Mouse (Mus musculus): Measurements from ENCODE around the gene Olfr1002.
"Not testable (repeated sequence)": the region's sequence is repeated elsewhere in the genome, so short reads cannot be mapped to it uniquely, and the experiment has no call there.

Olfr1002 gene

DNA sequence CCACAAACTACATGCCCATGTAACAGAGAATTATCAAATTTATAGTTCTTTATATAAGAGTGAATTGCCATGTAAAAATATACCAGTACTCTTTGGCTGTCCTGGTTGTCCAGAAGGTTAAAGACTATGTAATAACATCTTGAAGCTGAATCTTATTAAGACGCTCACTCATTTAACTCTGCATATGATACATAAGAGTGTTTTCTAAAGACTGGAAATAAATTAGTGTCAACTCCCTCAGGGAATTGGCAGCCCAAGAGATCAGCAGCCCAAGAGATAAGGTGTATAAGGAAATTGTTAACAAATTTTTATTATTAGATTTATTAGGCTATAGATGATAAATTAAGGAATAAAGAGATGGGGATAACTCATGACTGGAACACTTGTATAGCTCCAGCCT is at the start of gene Olfr1002:
Gene Olfr1002 (minus strand): TSS at position 101 of the 400 bp plus-strand sequence.
- DNase-seq (ENCODE audit: low spot score in 2 of 2) = no peak

DNA sequence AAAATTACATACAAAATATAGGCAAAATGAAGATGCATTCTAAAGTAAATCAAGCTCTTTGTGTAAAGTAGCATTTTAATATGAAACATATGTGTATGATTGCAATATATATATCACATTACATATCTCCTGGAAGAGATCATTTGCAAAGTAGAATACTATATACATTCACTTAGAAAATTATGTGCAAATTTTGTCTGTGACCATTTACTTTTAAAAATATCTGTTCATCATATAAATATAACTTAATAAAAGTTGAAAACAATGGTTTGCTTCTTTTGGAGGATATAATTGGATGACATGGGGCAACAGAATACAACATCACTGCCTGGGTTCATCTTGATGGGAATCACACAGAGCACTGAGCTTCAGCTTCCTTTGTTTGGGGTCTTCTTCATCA is 38.6 kb upstream of the Olfr1002 start, which contains the start of gene Olfr1008:
Gene Olfr1008 (plus strand): TSS at position 301 of the 400 bp plus-strand sequence.
- no peak for DNase-seq (ENCODE audit: low spot score in 2 of 2)

DNA sequence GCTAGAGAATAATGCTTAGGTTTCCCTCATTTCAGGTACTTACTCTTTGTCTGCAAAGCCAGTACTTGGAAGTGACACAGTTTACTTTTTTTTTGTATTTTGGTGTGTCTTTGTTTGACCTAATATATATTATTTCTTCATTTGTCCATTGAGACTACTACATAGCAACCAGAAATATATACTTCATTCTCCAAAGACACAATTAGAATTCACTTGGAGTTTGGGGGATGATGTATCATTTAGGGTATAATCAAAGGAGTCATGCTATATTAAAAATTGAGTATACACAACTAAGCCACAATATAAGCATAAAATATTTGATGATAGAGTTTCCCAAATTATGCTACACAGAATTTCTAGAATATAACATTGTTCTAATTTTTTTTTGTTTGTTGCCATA is 28.2 kb upstream of the Olfr1002 start, which contains the start of gene Olfr1006:
Gene Olfr1006 (minus strand): TSS at position 101 of the 400 bp plus-strand sequence.
- DNase-seq (ENCODE audit: low spot score in 2 of 2) = no peak

DNA sequence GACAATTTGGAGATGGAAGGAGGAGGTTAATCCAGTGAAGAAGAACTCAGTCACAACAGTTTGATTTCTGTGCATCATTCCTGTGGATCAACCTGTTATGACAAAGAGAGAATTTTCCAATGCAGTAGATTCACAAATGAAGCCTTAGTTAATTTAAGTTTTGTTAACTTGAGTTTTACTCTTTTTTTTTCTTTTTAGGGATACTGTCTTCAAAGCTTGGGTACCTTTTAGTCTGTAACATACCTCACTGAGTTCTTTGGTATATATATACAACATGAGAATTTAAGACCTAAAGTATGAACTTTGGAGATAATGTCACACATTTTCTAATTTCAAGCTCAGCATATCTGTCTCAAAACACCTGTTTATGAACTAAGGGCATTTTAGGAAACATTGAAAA is 13.9 kb upstream of the Olfr1002 start, which contains the start of gene Olfr154:
Gene Olfr154 (minus strand): TSS at position 101 of the 400 bp plus-strand sequence.
- not testable (repeated sequence) for DNase-seq (ENCODE audit: low spot score in 2 of 2)

DNA sequence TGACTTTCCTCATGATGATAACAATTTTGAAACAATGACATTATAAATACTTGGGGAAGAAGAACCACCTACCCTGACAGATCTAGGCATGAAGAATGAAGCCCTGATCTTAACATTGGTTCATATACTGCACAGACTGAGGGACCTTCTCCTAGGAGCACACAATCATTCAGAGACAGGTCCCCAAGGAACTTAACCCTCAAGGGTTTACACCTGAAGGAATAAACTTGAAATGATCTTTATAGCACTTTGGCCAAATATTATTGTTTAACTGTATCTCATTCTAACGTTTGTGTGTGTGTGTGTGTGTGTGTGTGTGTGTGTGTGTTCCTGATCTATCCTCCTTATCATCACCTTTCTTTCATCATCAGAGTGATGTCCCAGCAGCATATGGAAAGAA is 38.7 kb downstream of the Olfr1002 start, which contains the start of gene Olfr1000:
Gene Olfr1000 (minus strand): TSS at position 101 of the 400 bp plus-strand sequence.
- no peak for DNase-seq (ENCODE audit: low spot score in 2 of 2)

Measured in spleen, postnatal 36 days (tissue).